Mouse (Mus musculus) forebrain, embryonic 14.5 days (tissue): ENCODE results near the gene Dennd4a. TPM values are rescaled to one million over a fixed set of nuclear protein-coding genes. Genes with fewer than 3 reads are reported as not detected.

Experiments used
- ATAC-seq: fragments of 200-750 bp; cut with Nextera tagmentation; 2 replicates; pipeline ENCODE4 v1.8.0; 2017; ENCODE audit warnings: mild to moderate bottlenecking, moderate library complexity
- DNase-seq: peaks from one replicate; pipeline ENCODE4 v3.0.0-alpha.2; 2015; ENCODE audit warnings: low spot score
- H3K27ac ChIP-seq: fragments of 300-500 bp; sonication (generic); 2 replicates; pipeline ENCODE4 v1.5.1; 2014; ENCODE audit warnings: low read depth, mild to moderate bottlenecking, control low read depth, low read length, moderate library complexity
- H3K27me3 ChIP-seq: fragments of 300-500 bp; sonication (generic); replicated peaks from 2 replicates; pipeline ENCODE4 v1.6.1; 2014; ENCODE audit warnings: low read length, control low read depth, mixed read lengths; ENCODE audit not compliant: control insufficient read depth, insufficient read depth
- H3K36me3 ChIP-seq: fragments of 300-500 bp; sonication (generic); 2 replicates; pipeline ENCODE4 v1.6.1; 2014; ENCODE audit warnings: low read length, control low read depth; ENCODE audit not compliant: control insufficient read depth, insufficient read depth
- H3K4me1 ChIP-seq: fragments of 300-500 bp; sonication (generic); 2 replicates; pipeline ENCODE4 v1.6.1; 2014; ENCODE audit warnings: antibody characterized with exemption, low read length, control low read depth; ENCODE audit not compliant: control insufficient read depth, insufficient read depth
- H3K4me2 ChIP-seq: fragments of 300-500 bp; sonication (generic); 2 replicates; pipeline ENCODE4 v1.6.1; 2014; ENCODE audit warnings: mild to moderate bottlenecking, control low read depth, low read length
- H3K4me3 ChIP-seq: fragments of 300-500 bp; sonication (generic); 2 replicates; pipeline ENCODE4 v1.5.1; 2014; ENCODE audit warnings: low read depth, low read length, control low read depth
- H3K9ac ChIP-seq: fragments of 300-500 bp; sonication (generic); 2 replicates; pipeline ENCODE4 v1.6.1; 2014; ENCODE audit warnings: mild to moderate bottlenecking, low read length, control low read depth, moderate library complexity
- H3K9me3 ChIP-seq: fragments of 300-500 bp; sonication (generic); replicated peaks from 2 replicates; pipeline ENCODE4 v1.6.1; 2016; ENCODE audit warnings: low read length, control low read depth, mixed read lengths; ENCODE audit not compliant: control insufficient read depth
- WGBS: fragments of 180-500 bp; shearing (Covaris S2); extraction: QIAGEN DNeasy Blood & Tissue Kit; methylation state at CpG from one replicate; pipeline ENCODE4 v1.1.7; 2014; 5-methylcytosine and 5-hydroxymethylcytosine counted together
- polyA plus RNA-seq: library from polyadenylated mRNA; unstranded; fragments of >200 nt; fragmentation: Nextera tagmentation; extraction: Ambion mirVana; gene quantifications from 2 replicates; pipeline ENCODE4 v1.2.1, GENCODE M21; 2014

Dennd4a gene
- polyA plus RNA-seq, 1 experiment from 2014 or later = 7.5 TPM

- Histone ChIP-seq H3K4me1 (no peaks in the 10 kb centered on the region), H3K27ac (no peak overlapping the region), H3K4me2 (no peak overlapping the region), H3K9ac (no peak overlapping the region), H3K27me3 (no peaks in the 10 kb centered on the region), H3K4me3 (no peak overlapping the region), H3K9me3 (no peaks in the 10 kb centered on the region), H3K36me3 (peaks cover 6% of the 10 kb centered on the region; the same call in 1 of the 2 replicates)
- DNase-seq (no peak), ATAC-seq (no peak)
- 83% methylated on average over 1 of the region's 1 CpGs for WGBS
Observed at GRCm38 (mm10) chr9:64849548-64849947, 38.4 kb downstream of the Dennd4a start.

DNA sequence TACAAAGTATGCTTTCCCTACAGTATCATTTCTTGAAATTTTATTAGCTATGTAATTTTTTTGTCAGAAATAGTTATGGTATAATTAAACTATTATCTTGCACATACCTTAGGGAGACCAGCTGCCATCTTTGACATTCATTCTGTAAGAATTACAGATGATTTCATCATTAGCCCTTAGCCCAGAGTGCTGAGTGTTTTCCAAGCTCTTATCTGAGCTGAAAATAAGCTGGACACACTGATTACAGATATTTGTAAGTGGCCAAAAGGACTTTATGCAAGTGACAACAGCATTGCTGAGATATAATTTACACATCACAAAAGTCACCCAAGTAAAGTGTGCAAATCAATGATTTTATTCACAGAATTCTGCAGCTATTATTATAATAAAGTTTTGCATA, 48.9 kb downstream of the Dennd4a start:
- no peak overlapping the region for H3K4me2 ChIP-seq
- H3K27me3 ChIP-seq = no peaks in the 10 kb centered on the region
- no peak overlapping the region for H3K4me3 ChIP-seq
- no peak overlapping the region for H3K9ac ChIP-seq
- DNase-seq (no peak), ATAC-seq (no peak)
- no peak overlapping the region for H3K27ac ChIP-seq
- H3K9me3 ChIP-seq = no peaks in the 10 kb centered on the region
- H3K36me3 ChIP-seq = peaks cover 9% of the 10 kb centered on the region
- H3K4me1 ChIP-seq = no peaks in the 10 kb centered on the region

DNA sequence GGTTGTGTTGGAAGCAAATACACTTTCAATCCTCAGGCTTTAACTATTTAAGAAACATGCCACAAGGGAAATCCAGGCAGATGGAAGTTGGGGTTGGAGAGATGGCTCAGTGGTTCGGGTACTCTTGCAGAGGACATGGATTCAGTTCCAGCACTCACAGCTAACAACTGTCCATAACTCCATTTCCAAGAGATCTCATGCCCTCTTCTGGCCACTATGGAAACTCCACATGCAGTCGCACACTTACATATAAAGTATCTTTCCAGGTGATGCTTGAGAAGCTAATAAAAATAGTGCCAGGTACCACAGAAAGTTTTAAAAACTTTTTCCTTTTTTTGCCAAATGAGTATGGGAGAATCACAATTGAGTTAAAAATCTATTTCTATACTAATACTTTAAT, 51.5 kb downstream of the Dennd4a start:
- H3K4me3 ChIP-seq = no peak overlapping the region
- H3K27ac ChIP-seq = no peak overlapping the region
- no peaks in the 10 kb centered on the region for H3K4me1 ChIP-seq
- WGBS = 81% methylated on average over 2 of the region's 2 CpGs
- DNase-seq (no peak), ATAC-seq (no peak)
- no peaks in the 10 kb centered on the region for H3K27me3 ChIP-seq
- H3K9me3 ChIP-seq = no peaks in the 10 kb centered on the region
- peaks cover 9% of the 10 kb centered on the region for H3K36me3 ChIP-seq
- no peak overlapping the region for H3K4me2 ChIP-seq
- H3K9ac ChIP-seq = no peak overlapping the region

DNA sequence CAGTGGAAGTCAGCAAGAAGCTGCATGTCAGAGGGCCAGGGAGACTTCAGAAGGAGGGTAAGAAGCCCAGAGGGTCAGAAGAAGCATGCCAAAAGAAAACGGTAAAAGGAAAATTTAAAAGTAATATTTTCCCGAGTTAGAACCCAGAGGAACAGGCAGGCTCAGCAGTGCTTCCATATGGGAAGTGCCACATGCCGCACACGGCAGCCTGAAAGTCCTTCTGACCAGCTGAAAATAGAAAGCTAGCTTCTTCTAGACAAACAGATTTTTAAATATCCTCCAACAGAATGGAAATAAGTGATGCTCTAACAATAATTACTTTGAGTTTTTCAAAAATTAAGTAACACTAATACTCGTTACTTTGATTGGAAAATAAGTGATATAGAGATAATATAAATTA, 74.9 kb downstream of the Dennd4a start:
- H3K4me2 ChIP-seq = no peak overlapping the region
- no peak overlapping the region for H3K27ac ChIP-seq
- H3K27me3 ChIP-seq = no peaks in the 10 kb centered on the region
- ATAC-seq = no peak
- no peaks in the 10 kb centered on the region for H3K9me3 ChIP-seq
- H3K4me1 ChIP-seq = no peaks in the 10 kb centered on the region
- 89% methylated on average over 5 of the region's 5 CpGs for WGBS
- H3K36me3 ChIP-seq = peaks cover 11% of the 10 kb centered on the region
- H3K9ac ChIP-seq = no peak overlapping the region
- no peak for DNase-seq
- no peak overlapping the region for H3K4me3 ChIP-seq

GRCm38 (mm10) chr9:64896605-64897004, 85.5 kb downstream of the Dennd4a start:
- ATAC-seq = no peak
- Histone ChIP-seq H3K27me3 (no peaks in the 10 kb centered on the region), H3K4me2 (no peak overlapping the region), H3K4me3 (no peak overlapping the region), H3K4me1 (no peaks in the 10 kb centered on the region), H3K9ac (no peak overlapping the region), H3K9me3 (no peaks in the 10 kb centered on the region), H3K27ac (no peak overlapping the region), H3K36me3 (peaks cover 25% of the 10 kb centered on the region)
- 86% methylated on average over 10 of the region's 10 CpGs for WGBS
- no peak for DNase-seq

- DNase-seq = no peak
- ATAC-seq = no peak
- 36% methylated on average over 4 of the region's 4 CpGs for WGBS
- Histone ChIP-seq H3K27me3 (no peaks in the 10 kb centered on the region), H3K4me1 (no peaks in the 10 kb centered on the region), H3K36me3 (peaks cover 25% of the 10 kb centered on the region; the same call in 1 of the 2 replicates), H3K9me3 (no peaks in the 10 kb centered on the region), H3K27ac (no peak overlapping the region), H3K4me2 (no peak overlapping the region), H3K4me3 (no peak overlapping the region), H3K9ac (no peak overlapping the region)
Observed at GRCm38 (mm10) chr9:64902866-64903265, 91.7 kb downstream of the Dennd4a start.

GRCm38 (mm10) chr9:64903386-64903785, 92.2 kb downstream of the Dennd4a start:
- Histone ChIP-seq H3K9ac (no peak overlapping the region), H3K27me3 (no peaks in the 10 kb centered on the region), H3K4me2 (no peak overlapping the region), H3K36me3 (peaks cover 22% of the 10 kb centered on the region; the same call in 1 of the 2 replicates), H3K4me1 (no peaks in the 10 kb centered on the region), H3K27ac (no peak overlapping the region), H3K4me3 (no peak overlapping the region), H3K9me3 (no peaks in the 10 kb centered on the region)
- WGBS = 58% methylated on average over 3 of the region's 3 CpGs
- ATAC-seq (peak; percentile 52; the same call in 1 of the 2 replicates), DNase-seq (peak; percentile 90)

GRCm38 (mm10) chr9:64904917-64905640, 93.9 kb downstream of the Dennd4a start:
- H3K9me3 ChIP-seq = no peaks in the 10 kb centered on the region
- DNase-seq (no peak), ATAC-seq (no peak)
- H3K27ac ChIP-seq = no peak overlapping the region
- no peak overlapping the region for H3K4me2 ChIP-seq
- no peak overlapping the region for H3K9ac ChIP-seq
- H3K4me1 ChIP-seq = no peaks in the 10 kb centered on the region
- H3K36me3 ChIP-seq = peaks cover 25% of the 10 kb centered on the region; the same call in 1 of the 2 replicates
- H3K27me3 ChIP-seq = no peaks in the 10 kb centered on the region
- no peak overlapping the region for H3K4me3 ChIP-seq
- WGBS = 89% methylated on average over 14 of the region's 14 CpGs

- Histone ChIP-seq H3K9me3 (no peaks in the 10 kb centered on the region), H3K4me1 (no peaks in the 10 kb centered on the region), H3K9ac (no peak overlapping the region), H3K27ac (no peak overlapping the region), H3K27me3 (no peaks in the 10 kb centered on the region), H3K4me2 (no peak overlapping the region), H3K36me3 (peaks cover 36% of the 10 kb centered on the region), H3K4me3 (no peak overlapping the region)
- ATAC-seq (no peak), DNase-seq (no peak)
- 93% methylated on average over 3 of the region's 3 CpGs for WGBS
Observed at GRCm38 (mm10) chr9:64907441-64907840, 96.3 kb downstream of the Dennd4a start.
